9 mouse cellular contexts compared by ENCODE assay signal in genomic region chr6:134454093-134454492, GRCm38 (mm10). TPM values are rescaled to one million over a fixed set of nuclear protein-coding genes. Genes with fewer than 3 reads are reported as not detected.
DNase-seq lines count a peak whose midpoint lies in the region; ATAC-seq and TF ChIP-seq lines count a peak whose summit lies in the region.
"Had no signal": no experiment of that assay in that cellular context is flagged by ENCODE, and none has a peak within 500 bp of the region (broad histone marks: within the 10 kb centered on the region; RNA-seq: fewer than 3 reads in every experiment).

No protein-coding gene starts in this region.

- H3K27me3 ChIP-seq in heart, adult 2 months (ENCODE audit: control insufficient read depth, insufficient read depth, low read length), result no peaks in the 10 kb centered on the region
- H3K27me3 ChIP-seq: hindbrain, embryonic 13.5 days had no signal

- intact Hi-C loops in heart, adult 2 months (cut with DNase I), result no loop called here

- no peak for ATAC-seq in monocyte, adult 5-6 weeks (replicated peaks; ENCODE audit: insufficient number of reproducible peaks, low FRiP score, low TSS enrichment, poor library complexity, severe bottlenecking)

- no peak overlapping the region for H3K4me3 ChIP-seq in heart, adult 2 months
- H3K4me3 ChIP-seq in cortical plate, adult 2 months (ENCODE audit: insufficient read depth, low read length), result no peak overlapping the region
- H3K4me3 ChIP-seq: hindbrain, embryonic 13.5 days had no signal

- no peak overlapping the region for H3K27ac ChIP-seq in heart, adult 2 months
- no peak overlapping the region for H3K27ac ChIP-seq in cortical plate, adult 2 months (ENCODE audit: insufficient read depth, low read length)
- H3K27ac ChIP-seq: hindbrain, embryonic 13.5 days had no signal

- TF ChIP-seq EP300 in heart, adult 2 months (IDR thresholded peaks at IDR 0.05; ENCODE audit: insufficient read depth, low read depth, low read length), result no peak

- no peak overlapping the region for H3K9ac ChIP-seq in heart, adult 2 months (ENCODE audit: low read depth, low read length)
- H3K9ac ChIP-seq: hindbrain, embryonic 13.5 days had no signal

- H3K79me2 ChIP-seq in heart, adult 2 months (replicated peaks; ENCODE audit: control insufficient read depth, insufficient read depth, low read length), result no peaks in the 10 kb centered on the region

- no peak for TF ChIP-seq POLR2A in heart, adult 2 months (IDR thresholded peaks at IDR 0.05; ENCODE audit: insufficient read depth, low read depth, low read length)
- TF ChIP-seq POLR2A in cortical plate, adult 2 months (IDR thresholded peaks at IDR 0.05; ENCODE audit: extremely low read depth, insufficient read depth, low read length), result no peak

- peak; percentile 61 for TF ChIP-seq CTCF in heart, adult 2 months (IDR thresholded peaks at IDR 0.05)
- peak; percentile 13; the same call in 1 of the 2 replicates for TF ChIP-seq CTCF in cortical plate, adult 2 months (IDR thresholded peaks at IDR 0.05; ENCODE audit: extremely low read depth, insufficient read depth, low read length)

- H3K36me3 ChIP-seq in heart, adult 2 months (ENCODE audit: control insufficient read depth, insufficient read depth, low read length), result no peaks in the 10 kb centered on the region

- DNase-seq in heart, adult 2 months, result no peak
- DNase-seq in heart, adult 8-10 months (ENCODE audit: low spot score), result no peak
- DNase-seq in B cell, adult 2 months, result peak; percentile 17 to 21
- DNase-seq in lung, postnatal 10 days, result peak; percentile 35
- no peak for DNase-seq in heart, adult 9 months (ENCODE audit: low spot score in 2 of 2)
- DNase-seq in frontal cortex, postnatal 25 days (ENCODE audit: low spot score in 2 of 2), result no peak

- 100% methylated on average over 1 of the region's 1 CpGs for WGBS in heart, adult 2 months

- no peaks in the 10 kb centered on the region for H3K4me1 ChIP-seq in heart, adult 2 months (ENCODE audit: control insufficient read depth, insufficient read depth, low read length)
- peaks cover 5% of the 10 kb centered on the region for H3K4me1 ChIP-seq in cortical plate, adult 2 months (ENCODE audit: control insufficient read depth, insufficient read depth, low read length)

RNA-seq across cellular contexts. Expression of gene Bcl2l14, which starts 58.0 kb away (rescaled TPM):
- total RNA-seq in heart, adult 2 months (2021), result not detected
- 0.10 TPM in 1 of 2 replicates, not detected in the other for polyA plus RNA-seq in heart, adult 2 months (2012; rRNA removed)
- total RNA-seq in heart, adult 8-10 months (2022), result not detected
- polyA plus RNA-seq in cortical plate, adult 2 months (2012; rRNA removed), result not detected in 2 replicates
- 0.57 to 2.3 TPM (median 1.7 TPM) in 3 replicates for total RNA-seq in monocyte, adult 5-6 weeks (2017)

Comparison
In these comparisons a context has a peak if more than half of its experiments do, and no peak if none do; other contexts are left out.
1. DNase-seq: peak in B cell, adult 2 months (2 of 2) and lung, postnatal 10 days (single experiment); none in heart, adult 2 months (0 of 2), heart, adult 8-10 months (single experiment), heart, adult 9 months (0 of 2) and frontal cortex, postnatal 25 days (0 of 2).